Mouse (Mus musculus): ENCODE data around the gene Cenpo. TPM values are rescaled to one million over a fixed set of nuclear protein-coding genes. Genes with fewer than 3 reads are reported as not detected.
A peak's percentile ranks its signal among the peaks of the same experiment; 100 is the strongest.

Gene Cenpo
- polyA plus RNA-seq, 1 experiment from 2014 or later, result 17.2 TPM

DNA sequence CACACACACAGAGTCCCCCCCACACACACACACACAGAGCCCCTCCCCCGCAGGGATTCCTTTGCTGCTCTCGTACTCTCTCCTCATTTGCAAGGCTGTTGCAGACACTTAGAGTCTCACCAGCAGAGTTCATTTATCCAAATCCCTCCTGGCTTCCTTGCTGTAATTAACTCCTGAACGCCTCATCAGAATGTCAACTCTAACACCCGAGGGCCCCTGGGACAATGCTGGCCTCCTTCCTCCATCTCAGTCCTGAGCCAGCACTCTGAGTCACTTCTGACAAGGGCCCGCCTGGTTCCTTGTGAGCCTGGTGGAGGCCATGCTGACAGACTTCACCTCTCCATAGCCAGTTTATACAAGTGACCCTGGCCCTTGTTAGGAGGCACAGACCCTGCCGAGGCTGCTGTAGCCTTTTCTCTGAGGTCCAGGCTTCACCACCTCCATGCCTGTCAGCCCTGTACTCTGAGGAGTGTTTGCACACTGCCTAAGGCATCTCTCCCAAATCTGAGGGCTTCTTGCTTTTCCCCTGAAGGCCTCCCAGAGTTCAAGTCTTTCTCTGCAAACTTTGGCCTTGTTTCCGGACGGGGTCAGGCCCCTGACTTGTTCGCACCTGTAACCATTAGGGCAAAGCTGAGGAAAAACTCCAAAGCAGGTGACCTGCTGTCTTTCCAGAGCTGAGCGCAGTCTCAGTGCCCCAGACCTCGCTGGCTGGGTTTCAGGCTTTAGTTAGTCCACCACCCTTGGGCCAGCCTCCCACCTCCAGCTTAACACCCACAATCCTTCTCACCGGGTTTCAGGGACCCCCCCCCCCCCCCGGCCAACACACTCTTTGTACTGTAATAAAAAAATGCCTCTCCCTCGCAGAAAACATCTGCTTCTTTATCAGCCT lies 45.7 kb downstream of the Cenpo start:
- Histone ChIP-seq H3K9me3 (ENCODE audit: control insufficient read depth, low read length) (no peaks in the 10 kb centered on the region), H3K27ac (ENCODE audit: low read depth, low read length) (0 out of 2 replicates have a peak overlapping the region, but pooled peaks have one; percentile 1), H3K4me1 (replicated peaks; ENCODE audit: control insufficient read depth, insufficient read depth, low read length) (peaks cover 2% of the 10 kb centered on the region; the same call in 1 of the 2 replicates), H3K27me3 (ENCODE audit: control insufficient read depth, insufficient read depth, low read length) (no peaks in the 10 kb centered on the region), H3K9ac (ENCODE audit: low read depth, low read length) (no peak overlapping the region), H3K4me2 (replicated peaks; ENCODE audit: low read depth, low read length) (no peak overlapping the region), H3K4me3 (ENCODE audit: low read depth, low read length) (no peak overlapping the region), H3K36me3 (ENCODE audit: control insufficient read depth, insufficient read depth, low read length) (no peaks in the 10 kb centered on the region)
- DNase-seq (ENCODE audit: low spot score) (peak; percentile 65), ATAC-seq (ENCODE audit: low FRiP score) (peak; percentile 79)
- 36% methylated on average over 14 of the region's 14 CpGs for WGBS

DNA sequence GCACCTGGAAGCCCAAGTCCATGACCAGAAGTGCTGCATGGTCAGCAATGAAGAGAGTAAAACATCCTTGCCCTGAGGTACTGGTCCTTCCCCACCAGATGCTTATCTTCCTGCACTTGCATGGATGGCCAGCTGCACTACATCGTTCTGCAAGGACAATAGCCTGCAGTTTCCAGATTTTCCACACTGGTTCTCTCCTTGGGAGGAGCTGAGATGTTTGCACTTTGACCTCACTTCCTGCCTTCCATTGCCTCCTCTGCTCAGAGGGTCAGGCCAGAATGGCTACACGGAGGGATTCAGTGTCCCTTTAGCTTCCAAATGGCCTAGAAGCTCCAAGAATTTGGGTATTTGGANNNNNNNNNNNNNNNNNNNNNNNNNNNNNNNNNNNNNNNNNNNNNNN lies 49.4 kb downstream of the Cenpo start:
- DNase-seq (ENCODE audit: low spot score), result no peak
- no peaks in the 10 kb centered on the region for H3K9me3 ChIP-seq (ENCODE audit: control insufficient read depth, low read length)
- no peak for ATAC-seq (ENCODE audit: low FRiP score)
- 52% methylated on average over 2 of the region's 2 CpGs for WGBS
- H3K9ac ChIP-seq (ENCODE audit: low read depth, low read length), result no peak overlapping the region
- no peaks in the 10 kb centered on the region for H3K36me3 ChIP-seq (ENCODE audit: control insufficient read depth, insufficient read depth, low read length)
- peaks cover 2% of the 10 kb centered on the region; the same call in 1 of the 2 replicates for H3K4me1 ChIP-seq (replicated peaks; ENCODE audit: control insufficient read depth, insufficient read depth, low read length)
- no peak overlapping the region for H3K4me2 ChIP-seq (replicated peaks; ENCODE audit: low read depth, low read length)
- H3K4me3 ChIP-seq (ENCODE audit: low read depth, low read length), result no peak overlapping the region
- H3K27me3 ChIP-seq (ENCODE audit: control insufficient read depth, insufficient read depth, low read length), result no peaks in the 10 kb centered on the region
- no peak overlapping the region for H3K27ac ChIP-seq (ENCODE audit: low read depth, low read length)

- H3K9me3 ChIP-seq (ENCODE audit: control insufficient read depth, low read length), result no peaks in the 10 kb centered on the region
- no peaks in the 10 kb centered on the region for H3K27me3 ChIP-seq (ENCODE audit: control insufficient read depth, insufficient read depth, low read length)
- ATAC-seq (ENCODE audit: low FRiP score) (no peak), DNase-seq (ENCODE audit: low spot score) (no peak)
- H3K4me1 ChIP-seq (replicated peaks; ENCODE audit: control insufficient read depth, insufficient read depth, low read length), result no peaks in the 10 kb centered on the region
- no peak overlapping the region for H3K4me3 ChIP-seq (ENCODE audit: low read depth, low read length)
- H3K4me2 ChIP-seq (replicated peaks; ENCODE audit: low read depth, low read length), result no peak overlapping the region
- no peak overlapping the region for H3K27ac ChIP-seq (ENCODE audit: low read depth, low read length)
- WGBS, result 54% methylated on average over 3 of the region's 3 CpGs
- H3K9ac ChIP-seq (ENCODE audit: low read depth, low read length), result no peak overlapping the region
- H3K36me3 ChIP-seq (ENCODE audit: control insufficient read depth, insufficient read depth, low read length), result no peaks in the 10 kb centered on the region
Observed at GRCm38 (mm10) chr12:4180507-4180906, 53.6 kb downstream of the Cenpo start.

GRCm38 (mm10) chr12:4179671-4180233 lies 54.3 kb downstream of the Cenpo start:
- DNase-seq (ENCODE audit: low spot score) (no peak), ATAC-seq (ENCODE audit: low FRiP score) (no peak)
- Histone ChIP-seq H3K4me2 (replicated peaks; ENCODE audit: low read depth, low read length) (no peak overlapping the region), H3K27ac (ENCODE audit: low read depth, low read length) (no peak overlapping the region), H3K36me3 (ENCODE audit: control insufficient read depth, insufficient read depth, low read length) (no peaks in the 10 kb centered on the region), H3K4me3 (ENCODE audit: low read depth, low read length) (no peak overlapping the region), H3K4me1 (replicated peaks; ENCODE audit: control insufficient read depth, insufficient read depth, low read length) (no peaks in the 10 kb centered on the region), H3K9ac (ENCODE audit: low read depth, low read length) (no peak overlapping the region), H3K27me3 (ENCODE audit: control insufficient read depth, insufficient read depth, low read length) (no peaks in the 10 kb centered on the region), H3K9me3 (ENCODE audit: control insufficient read depth, low read length) (no peaks in the 10 kb centered on the region)
- WGBS, result 79% methylated on average over 6 of the region's 6 CpGs

GRCm38 (mm10) chr12:4178839-4179238 lies 55.3 kb downstream of the Cenpo start:
- WGBS, result 43% methylated on average over 5 of the region's 5 CpGs

DNA sequence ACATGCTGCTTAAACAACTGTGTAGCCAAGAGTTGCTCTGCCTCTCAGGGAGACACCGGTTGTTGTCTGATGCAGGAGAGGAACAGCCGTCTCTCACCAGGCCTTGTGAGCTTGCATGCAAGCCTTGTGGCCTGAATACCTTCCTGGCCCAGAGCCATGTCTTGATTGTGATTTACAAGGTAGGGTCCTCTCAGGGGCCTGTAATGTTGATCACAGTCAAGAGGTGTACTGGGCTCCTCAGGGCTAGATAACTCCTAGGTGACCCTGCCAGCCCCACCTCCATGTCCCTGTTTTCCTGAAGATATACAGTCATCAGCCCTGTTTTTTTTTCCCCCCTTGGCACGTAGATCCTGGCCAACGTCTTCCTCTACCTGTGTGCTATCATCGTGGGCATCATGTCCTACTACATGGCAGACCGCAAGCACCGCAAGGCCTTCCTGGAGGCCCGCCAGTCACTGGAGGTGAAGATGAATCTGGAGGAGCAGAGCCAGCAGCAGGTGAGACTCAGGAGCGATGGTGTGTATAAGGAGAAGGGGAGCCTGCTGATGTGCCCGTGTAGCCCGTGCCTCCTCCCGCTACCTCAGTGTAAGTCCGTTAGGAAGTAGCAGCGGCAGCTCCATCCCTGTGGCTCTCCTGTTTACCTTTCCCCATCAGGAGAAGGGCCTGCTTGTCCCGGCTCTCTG lies 60.8 kb downstream of the Cenpo start:
- DNase-seq (ENCODE audit: low spot score) (no peak), ATAC-seq (ENCODE audit: low FRiP score) (no peak)
- Histone ChIP-seq H3K4me2 (replicated peaks; ENCODE audit: low read depth, low read length) (no peak overlapping the region), H3K9ac (ENCODE audit: low read depth, low read length) (no peak overlapping the region), H3K4me3 (ENCODE audit: low read depth, low read length) (no peak overlapping the region), H3K9me3 (ENCODE audit: control insufficient read depth, low read length) (no peaks in the 10 kb centered on the region), H3K4me1 (replicated peaks; ENCODE audit: control insufficient read depth, insufficient read depth, low read length) (no peaks in the 10 kb centered on the region), H3K27me3 (ENCODE audit: control insufficient read depth, insufficient read depth, low read length) (no peaks in the 10 kb centered on the region), H3K27ac (ENCODE audit: low read depth, low read length) (no peak overlapping the region), H3K36me3 (ENCODE audit: control insufficient read depth, insufficient read depth, low read length) (no peaks in the 10 kb centered on the region)
- 91% methylated on average over 15 of the region's 15 CpGs for WGBS

More at GRCm38 (mm10) chr12:4178839-4179238, 55.3 kb downstream of the Cenpo start:
- DNase-seq (ENCODE audit: low spot score), result no peak
- Histone ChIP-seq H3K27me3 (ENCODE audit: control insufficient read depth, insufficient read depth, low read length) (no peaks in the 10 kb centered on the region), H3K9me3 (ENCODE audit: control insufficient read depth, low read length) (no peaks in the 10 kb centered on the region), H3K9ac (ENCODE audit: low read depth, low read length) (no peak overlapping the region), H3K4me1 (replicated peaks; ENCODE audit: control insufficient read depth, insufficient read depth, low read length) (no peaks in the 10 kb centered on the region), H3K27ac (ENCODE audit: low read depth, low read length) (no peak overlapping the region), H3K36me3 (ENCODE audit: control insufficient read depth, insufficient read depth, low read length) (no peaks in the 10 kb centered on the region), H3K4me2 (replicated peaks; ENCODE audit: low read depth, low read length) (no peak overlapping the region), H3K4me3 (ENCODE audit: low read depth, low read length) (no peak overlapping the region)
- ATAC-seq (ENCODE audit: low FRiP score), result no peak

DNA sequence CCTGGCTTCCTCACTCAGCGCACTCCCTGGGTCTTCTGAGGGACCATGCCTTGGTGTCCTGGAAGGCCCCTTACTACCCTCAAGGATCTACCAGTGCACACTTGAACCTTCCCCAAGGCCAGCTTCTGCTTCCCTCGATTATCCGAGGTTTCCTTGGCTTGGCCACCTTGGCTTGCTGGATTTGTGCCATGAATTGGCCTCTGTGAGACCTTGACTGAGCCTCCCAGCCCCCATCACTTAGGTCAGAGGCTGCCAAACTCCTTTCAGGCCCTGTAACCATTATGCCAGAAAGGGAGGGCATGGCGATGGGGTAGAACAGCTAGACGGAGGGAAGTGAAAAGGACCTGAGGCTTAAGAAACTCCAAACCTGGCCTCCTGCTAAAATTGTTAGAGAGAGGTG lies 64.5 kb downstream of the Cenpo start:
- Histone ChIP-seq H3K4me3 (ENCODE audit: low read depth, low read length) (no peak overlapping the region), H3K9me3 (ENCODE audit: control insufficient read depth, low read length) (no peaks in the 10 kb centered on the region), H3K4me1 (replicated peaks; ENCODE audit: control insufficient read depth, insufficient read depth, low read length) (no peaks in the 10 kb centered on the region), H3K27me3 (ENCODE audit: control insufficient read depth, insufficient read depth, low read length) (no peaks in the 10 kb centered on the region), H3K9ac (ENCODE audit: low read depth, low read length) (no peak overlapping the region), H3K27ac (ENCODE audit: low read depth, low read length) (no peak overlapping the region), H3K36me3 (ENCODE audit: control insufficient read depth, insufficient read depth, low read length) (no peaks in the 10 kb centered on the region), H3K4me2 (replicated peaks; ENCODE audit: low read depth, low read length) (no peak overlapping the region)
- ATAC-seq (ENCODE audit: low FRiP score) (no peak), DNase-seq (ENCODE audit: low spot score) (no peak)
- WGBS, result 91% methylated on average over 5 of the region's 5 CpGs

DNA sequence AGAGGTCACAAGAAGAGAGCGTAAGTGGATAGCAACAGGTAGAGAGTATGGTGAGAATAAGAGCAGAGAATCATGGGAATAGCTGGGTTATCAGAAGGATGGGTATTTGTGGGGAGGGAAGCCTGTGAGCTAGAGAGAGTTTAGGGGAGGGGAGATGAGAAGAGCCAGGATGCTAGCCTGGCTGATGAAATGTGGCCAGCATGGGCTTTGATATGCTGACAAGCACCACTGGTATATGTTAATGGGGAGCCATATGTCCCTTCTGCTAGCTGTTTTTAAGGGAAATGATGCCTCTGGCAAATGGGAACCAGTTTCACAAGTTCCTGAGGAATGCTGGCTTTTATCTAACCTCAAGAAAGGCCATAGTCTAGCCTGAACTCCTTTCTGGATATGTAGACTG lies 65.0 kb downstream of the Cenpo start:
- H3K4me3 ChIP-seq (ENCODE audit: low read depth, low read length), result no peak overlapping the region
- ATAC-seq (ENCODE audit: low FRiP score) (no peak), DNase-seq (ENCODE audit: low spot score) (no peak)
- no peaks in the 10 kb centered on the region for H3K4me1 ChIP-seq (replicated peaks; ENCODE audit: control insufficient read depth, insufficient read depth, low read length)
- no peaks in the 10 kb centered on the region for H3K9me3 ChIP-seq (ENCODE audit: control insufficient read depth, low read length)
- 100% methylated on average over 1 of the region's 1 CpGs for WGBS
- H3K27me3 ChIP-seq (ENCODE audit: control insufficient read depth, insufficient read depth, low read length), result no peaks in the 10 kb centered on the region
- H3K4me2 ChIP-seq (replicated peaks; ENCODE audit: low read depth, low read length), result no peak overlapping the region
- no peak overlapping the region for H3K27ac ChIP-seq (ENCODE audit: low read depth, low read length)
- H3K36me3 ChIP-seq (ENCODE audit: control insufficient read depth, insufficient read depth, low read length), result no peaks in the 10 kb centered on the region
- H3K9ac ChIP-seq (ENCODE audit: low read depth, low read length), result no peak overlapping the region

All from hindbrain, embryonic 11.5 days (tissue).